Comparison of ENCODE assay signal across 8 mouse cellular contexts in genomic region chr4:141547299-141547698, GRCm38 (mm10). TPM values are rescaled to one million over a fixed set of nuclear protein-coding genes. Genes with fewer than 3 reads are reported as not detected.
DNase-seq lines count a peak whose midpoint lies in the region; ATAC-seq and TF ChIP-seq lines count a peak whose summit lies in the region.

No protein-coding gene starts in this region.

- 20% methylated on average over 9 of the region's 9 CpGs for WGBS in kidney, embryonic 14.5 days
- 12% methylated on average over 9 of the region's 9 CpGs for WGBS in hindbrain, postnatal 0 days

- peak overlapping the region; percentile 100 for H3K27ac ChIP-seq in kidney, embryonic 14.5 days (ENCODE audit: low read depth, low read length)
- peak overlapping the region; percentile 100 for H3K27ac ChIP-seq in hindbrain, postnatal 0 days

- H3K4me2 ChIP-seq in kidney, embryonic 14.5 days (replicated peaks; ENCODE audit: low read depth, low read length) = peak overlapping the region; percentile 89
- peak overlapping the region; percentile 98 for H3K4me2 ChIP-seq in hindbrain, postnatal 0 days (ENCODE audit: low read depth, low read length)

- H3K9me3 ChIP-seq in kidney, embryonic 14.5 days (ENCODE audit: control insufficient read depth, low read length) = no peaks in the 10 kb centered on the region
- no peaks in the 10 kb centered on the region for H3K9me3 ChIP-seq in hindbrain, postnatal 0 days (ENCODE audit: low read length)

- TF ChIP-seq POLR2A in brain, embryonic 14.5 days (IDR thresholded peaks at IDR 0.05; ENCODE audit: borderline replicate concordance, extremely low read depth, insufficient read depth, insufficient read length, poor library complexity, severe bottlenecking) = no peak

- H3K4me3 ChIP-seq in kidney, embryonic 14.5 days (ENCODE audit: low read length) = peak overlapping the region; percentile 76
- H3K4me3 ChIP-seq in hindbrain, postnatal 0 days (ENCODE audit: low read length) = peak overlapping the region; percentile 75

- H3K4me1 ChIP-seq in kidney, embryonic 14.5 days (ENCODE audit: control insufficient read depth, insufficient read depth, low read length) = peaks cover 14% of the 10 kb centered on the region; the same call in 1 of the 2 replicates
- H3K4me1 ChIP-seq in hindbrain, postnatal 0 days (ENCODE audit: insufficient read depth, low read length) = no peaks in the 10 kb centered on the region

- intact Hi-C loops in left cerebral cortex, postnatal 14 days (cut with DNase I) = no loop called here

- no peaks in the 10 kb centered on the region for H3K27me3 ChIP-seq in kidney, embryonic 14.5 days (ENCODE audit: control insufficient read depth, insufficient read depth, low read length)
- no peaks in the 10 kb centered on the region for H3K27me3 ChIP-seq in hindbrain, postnatal 0 days (ENCODE audit: insufficient read depth, low read length)

- H3K36me3 ChIP-seq in kidney, embryonic 14.5 days (ENCODE audit: control insufficient read depth, insufficient read depth, low read length) = no peaks in the 10 kb centered on the region
- H3K36me3 ChIP-seq in hindbrain, postnatal 0 days (ENCODE audit: insufficient read depth, low read length) = no peaks in the 10 kb centered on the region

- ATAC-seq in kidney, embryonic 14.5 days (ENCODE audit: low FRiP score, low TSS enrichment) = no peak
- ATAC-seq in hindbrain, postnatal 0 days = no peak

- no peak for TF ChIP-seq CTCF in brain, embryonic 14.5 days (IDR thresholded peaks at IDR 0.05; ENCODE audit: borderline replicate concordance, extremely low read depth, insufficient read depth, insufficient read length)
- no peak for TF ChIP-seq CTCF in hindbrain, postnatal 0 days (IDR thresholded peaks at IDR 0.05; ENCODE audit: low read depth)

- H3K9ac ChIP-seq in kidney, embryonic 14.5 days (ENCODE audit: low read depth, low read length) = peak overlapping the region; percentile 96
- H3K9ac ChIP-seq in hindbrain, postnatal 0 days (replicated peaks; ENCODE audit: low read length) = peak overlapping the region; percentile 96

- no peak for DNase-seq in kidney, postnatal 4 days
- DNase-seq in brain, embryonic 14.5 days (ENCODE audit: low read depth) = peak; percentile 53
- DNase-seq in hindbrain, postnatal 0 days (ENCODE audit: low spot score) = peak; percentile 23
- peak; percentile 2 to 12 for DNase-seq in natural killer cell, adult 2 months (ENCODE audit: low spot score in 2 of 2)
- DNase-seq in spleen, postnatal 10 days (ENCODE audit: low spot score in 2 of 2) = no peak
- DNase-seq in thymus, postnatal 0 days (ENCODE audit: low spot score) = no peak
- DNase-seq in left cerebral cortex, postnatal 14 days (ENCODE audit: low spot score in 2 of 2) = no peak

RNA-seq across cellular contexts. Expression of gene Spen, which starts 8.9 kb away (rescaled TPM):
- polyA plus RNA-seq in kidney, embryonic 14.5 days (2014; fragmentation: Nextera tagmentation; extraction: Ambion mirVana) = 13.1 and 19.3 TPM in 2 replicates
- polyA plus RNA-seq in brain, embryonic 14.5 days (2012; rRNA removed) = 9.9 and 32.7 TPM in 2 replicates
- 16.9 and 17.4 TPM in 2 replicates for total RNA-seq in hindbrain, postnatal 0 days (2014; rRNA removed)
- polyA plus RNA-seq in hindbrain, postnatal 0 days (2015; fragmentation: Nextera tagmentation; extraction: Ambion mirVana) = 11.0 and 13.0 TPM in 2 replicates
- 5.8 and 9.3 TPM in 2 replicates for polyA plus RNA-seq in thymus, postnatal 0 days (2015; fragmentation: Nextera tagmentation; extraction: Ambion mirVana)
- 10 to 100 TPM; 49.5 to 58.6 TPM for total RNA-seq in left cerebral cortex, postnatal 14 days (2021)

RNA-seq across cellular contexts. Expression of gene Fblim1, which starts 58.6 kb away (rescaled TPM):
- polyA plus RNA-seq in kidney, embryonic 14.5 days (2014; fragmentation: Nextera tagmentation; extraction: Ambion mirVana) = 49.4 and 71.3 TPM in 2 replicates
- polyA plus RNA-seq in brain, embryonic 14.5 days (2012; rRNA removed) = 34.7 and 50.7 TPM in 2 replicates
- total RNA-seq in hindbrain, postnatal 0 days (2014; rRNA removed) = 22.5 and 26.7 TPM in 2 replicates
- 21.7 and 25.6 TPM in 2 replicates for polyA plus RNA-seq in hindbrain, postnatal 0 days (2015; fragmentation: Nextera tagmentation; extraction: Ambion mirVana)
- 2.4 and 3.9 TPM in 2 replicates for polyA plus RNA-seq in thymus, postnatal 0 days (2015; fragmentation: Nextera tagmentation; extraction: Ambion mirVana)
- 1 to 10 TPM; 1.2 to 1.3 TPM for total RNA-seq in left cerebral cortex, postnatal 14 days (2021)

Comparison
In these comparisons a context has a peak if more than half of its experiments do, and no peak if none do; other contexts are left out.
1. DNase-seq: peak in brain, embryonic 14.5 days (single experiment), hindbrain, postnatal 0 days (single experiment) and natural killer cell, adult 2 months (2 of 2); none in kidney, postnatal 4 days (0 of 2), spleen, postnatal 10 days (0 of 2), thymus, postnatal 0 days (single experiment) and left cerebral cortex, postnatal 14 days (0 of 2).